Mouse (Mus musculus): ENCODE data around the gene Abl1. TPM values are rescaled to one million over a fixed set of nuclear protein-coding genes. Genes with fewer than 3 reads are reported as not detected.

Gene Abl1
- polyA plus RNA-seq, 1 experiment from 2014 or later: 20.9 TPM

DNA sequence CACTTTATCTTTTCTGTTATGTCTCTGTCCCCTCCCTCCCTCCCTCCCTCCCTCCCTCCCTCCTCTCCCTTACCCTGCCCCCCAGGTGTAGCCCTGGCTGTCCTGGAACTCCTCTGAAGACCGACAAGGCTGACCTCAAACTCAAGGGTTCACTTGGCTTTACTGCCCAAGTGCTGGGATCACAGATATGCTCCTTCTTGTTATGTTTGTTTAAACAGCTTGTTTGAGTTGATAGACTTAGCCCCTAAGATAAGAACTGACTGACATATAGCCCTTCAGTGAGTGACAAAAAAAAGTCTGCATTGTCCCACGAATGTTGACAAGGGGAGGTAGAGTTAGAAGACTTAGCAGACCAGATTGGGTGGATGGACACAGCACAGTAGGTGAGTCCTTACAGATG is 18.4 kb downstream of the Abl1 start:
- no peaks in the 10 kb centered on the region for H3K27me3 ChIP-seq (ENCODE audit: control insufficient read depth, insufficient read depth, low read length)
- DNase-seq (ENCODE audit: low spot score) (no peak), ATAC-seq (ENCODE audit: low FRiP score) (no peak)
- no peaks in the 10 kb centered on the region for H3K4me1 ChIP-seq (replicated peaks; ENCODE audit: control insufficient read depth, insufficient read depth, low read length)
- WGBS: 83% methylated on average over 2 of the region's 2 CpGs
- no peak overlapping the region for H3K4me3 ChIP-seq (replicated peaks; ENCODE audit: low read length)
- H3K36me3 ChIP-seq (replicated peaks; ENCODE audit: control insufficient read depth, insufficient read depth): no peaks in the 10 kb centered on the region
- H3K27ac ChIP-seq: no peak overlapping the region
- H3K9ac ChIP-seq: no peak overlapping the region
- no peaks in the 10 kb centered on the region for H3K9me3 ChIP-seq (ENCODE audit: control insufficient read depth, low read length)
- H3K4me2 ChIP-seq (replicated peaks): no peak overlapping the region

DNA sequence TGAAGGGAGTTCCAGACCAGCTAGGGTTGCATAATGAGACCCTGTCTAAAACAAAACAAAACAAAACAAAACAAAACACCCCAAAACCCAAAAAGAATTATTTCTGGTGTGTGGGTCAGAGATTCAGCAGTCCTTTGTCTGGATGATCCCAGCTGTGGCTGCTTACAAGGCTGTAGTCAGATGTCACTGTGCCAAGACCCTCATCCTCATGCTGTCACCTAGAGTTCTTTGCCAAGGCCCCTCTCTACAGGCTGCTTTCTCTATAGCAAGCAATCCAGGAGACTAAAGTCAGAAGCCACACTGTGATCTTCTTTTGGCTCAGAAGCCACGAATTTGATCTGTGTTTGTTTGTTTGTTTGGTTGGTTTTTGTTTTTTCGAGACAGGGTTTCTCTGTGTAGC is 24.5 kb downstream of the Abl1 start:
- no peaks in the 10 kb centered on the region for H3K4me1 ChIP-seq (replicated peaks; ENCODE audit: control insufficient read depth, insufficient read depth, low read length)
- H3K9ac ChIP-seq: no peak overlapping the region
- no peaks in the 10 kb centered on the region for H3K9me3 ChIP-seq (ENCODE audit: control insufficient read depth, low read length)
- no peaks in the 10 kb centered on the region for H3K27me3 ChIP-seq (ENCODE audit: control insufficient read depth, insufficient read depth, low read length)
- H3K4me2 ChIP-seq (replicated peaks): no peak overlapping the region
- H3K4me3 ChIP-seq (replicated peaks; ENCODE audit: low read length): no peak overlapping the region
- no peak overlapping the region for H3K27ac ChIP-seq
- WGBS: 88% methylated on average over 2 of the region's 2 CpGs
- ATAC-seq (ENCODE audit: low FRiP score) (no peak), DNase-seq (ENCODE audit: low spot score) (no peak)
- H3K36me3 ChIP-seq (replicated peaks; ENCODE audit: control insufficient read depth, insufficient read depth): no peaks in the 10 kb centered on the region

DNA sequence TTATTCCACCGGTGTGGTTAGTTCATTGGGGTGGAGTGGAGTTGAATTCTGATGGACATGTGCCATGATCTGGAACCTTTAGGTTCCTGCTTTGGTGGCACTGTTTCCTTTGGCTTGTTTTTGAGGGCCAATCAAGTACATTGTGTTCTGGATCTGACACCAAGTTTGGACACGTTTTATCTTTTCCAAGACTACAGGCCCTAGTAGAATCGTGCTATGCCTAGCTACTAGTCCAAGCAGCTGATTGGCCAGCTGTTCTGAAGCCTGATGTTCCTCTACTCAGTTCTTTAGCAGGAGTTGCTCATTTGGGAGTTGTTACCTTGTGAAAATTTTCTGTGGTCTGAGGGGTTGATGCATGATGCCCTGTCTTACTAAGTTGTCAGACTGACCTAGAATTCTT is 25.6 kb downstream of the Abl1 start:
- Histone ChIP-seq H3K27ac (no peak overlapping the region), H3K36me3 (replicated peaks; ENCODE audit: control insufficient read depth, insufficient read depth) (no peaks in the 10 kb centered on the region), H3K4me3 (replicated peaks; ENCODE audit: low read length) (no peak overlapping the region), H3K9me3 (ENCODE audit: control insufficient read depth, low read length) (no peaks in the 10 kb centered on the region), H3K4me1 (replicated peaks; ENCODE audit: control insufficient read depth, insufficient read depth, low read length) (no peaks in the 10 kb centered on the region), H3K4me2 (replicated peaks) (no peak overlapping the region), H3K27me3 (ENCODE audit: control insufficient read depth, insufficient read depth, low read length) (no peaks in the 10 kb centered on the region), H3K9ac (no peak overlapping the region)
- WGBS: 96% methylated on average over 3 of the region's 3 CpGs
- no peak for DNase-seq (ENCODE audit: low spot score)
- ATAC-seq (ENCODE audit: low FRiP score): no peak

DNA sequence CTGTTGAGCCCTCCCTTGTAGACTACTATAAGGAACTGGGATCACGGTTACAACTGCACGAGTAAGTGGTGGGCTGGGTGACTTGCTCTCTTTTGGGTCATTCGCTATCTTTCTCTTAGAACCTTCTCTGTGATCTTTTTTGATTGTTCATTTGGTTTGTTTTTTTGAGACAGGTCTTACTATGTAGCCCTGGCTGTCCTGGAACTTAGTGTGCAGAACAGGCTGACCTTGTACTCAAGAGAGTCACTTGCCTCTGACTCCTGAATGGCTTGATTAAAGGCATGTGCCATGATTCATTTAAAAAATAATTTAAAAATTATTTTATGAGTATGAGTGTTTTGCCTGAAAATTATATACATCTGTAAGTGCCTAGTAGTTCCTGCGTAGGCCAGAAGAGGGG is 26.6 kb downstream of the Abl1 start:
- DNase-seq (ENCODE audit: low spot score): no peak
- 95% methylated on average over 4 of the region's 4 CpGs for WGBS

DNA sequence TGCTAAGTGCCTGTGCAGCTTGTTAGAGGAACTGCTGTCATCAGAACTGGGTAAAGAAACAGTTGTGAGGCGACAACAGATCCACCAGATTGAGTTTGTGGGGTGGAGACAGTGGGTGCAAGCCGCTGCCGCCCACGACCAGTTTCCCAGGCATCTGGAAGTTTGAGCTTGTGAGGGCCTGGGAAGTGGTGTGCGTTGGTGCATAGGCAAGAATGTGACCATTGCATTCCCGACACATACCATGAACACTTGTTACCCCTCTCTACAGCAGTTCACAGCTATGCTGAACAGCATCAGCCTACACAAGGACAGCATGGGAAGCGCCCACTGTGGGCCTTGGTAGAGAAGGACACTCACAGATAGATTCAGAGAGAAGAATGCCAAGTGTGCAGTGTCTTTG is 27.8 kb downstream of the Abl1 start:
- H3K4me1 ChIP-seq (replicated peaks; ENCODE audit: control insufficient read depth, insufficient read depth, low read length): no peaks in the 10 kb centered on the region
- 87% methylated on average over 7 of the region's 7 CpGs for WGBS
- no peak for ATAC-seq (ENCODE audit: low FRiP score)

More for the DNA sequence above, 26.6 kb downstream of the Abl1 start:
- no peaks in the 10 kb centered on the region for H3K27me3 ChIP-seq (ENCODE audit: control insufficient read depth, insufficient read depth, low read length)
- no peaks in the 10 kb centered on the region for H3K9me3 ChIP-seq (ENCODE audit: control insufficient read depth, low read length)
- H3K36me3 ChIP-seq (replicated peaks; ENCODE audit: control insufficient read depth, insufficient read depth): no peaks in the 10 kb centered on the region
- no peaks in the 10 kb centered on the region for H3K4me1 ChIP-seq (replicated peaks; ENCODE audit: control insufficient read depth, insufficient read depth, low read length)
- H3K4me2 ChIP-seq (replicated peaks): no peak overlapping the region
- ATAC-seq (ENCODE audit: low FRiP score): no peak
- no peak overlapping the region for H3K4me3 ChIP-seq (replicated peaks; ENCODE audit: low read length)
- no peak overlapping the region for H3K27ac ChIP-seq
- H3K9ac ChIP-seq: no peak overlapping the region

DNA sequence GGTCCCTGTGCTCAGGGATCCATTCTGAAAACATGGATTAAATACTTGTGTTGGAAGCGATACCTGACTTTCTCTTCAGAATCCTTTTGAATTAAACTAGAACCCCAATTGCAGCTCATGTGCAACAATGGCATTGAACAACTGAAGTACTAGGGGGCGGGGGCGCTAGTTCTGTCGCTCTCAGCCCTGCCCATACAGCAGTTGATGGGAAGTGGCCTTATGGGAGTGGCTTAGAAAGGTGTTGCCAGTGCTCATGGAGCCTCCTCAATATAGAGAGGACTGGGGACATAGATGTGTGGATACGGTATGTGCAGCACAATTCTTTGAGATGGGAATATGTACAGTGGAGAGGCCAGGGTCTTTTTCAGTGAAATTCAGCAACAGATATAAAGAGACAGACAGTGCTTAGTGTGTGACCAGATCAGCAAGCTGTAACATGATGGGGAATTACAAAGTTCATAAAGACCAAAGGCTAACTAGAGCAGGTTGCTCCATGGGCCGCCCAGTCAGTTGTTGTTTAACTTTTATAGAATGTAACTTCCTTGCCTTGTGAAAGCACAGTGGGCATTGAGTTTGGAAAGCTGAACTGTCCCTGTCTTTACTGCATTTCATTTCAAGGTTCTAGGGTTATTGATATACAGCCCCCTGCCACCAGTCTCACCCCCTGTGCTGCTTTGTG is 31.2 kb downstream of the Abl1 start:
- H3K4me3 ChIP-seq (replicated peaks; ENCODE audit: low read length): no peak overlapping the region

More for the DNA sequence above, 27.8 kb downstream of the Abl1 start:
- Histone ChIP-seq H3K36me3 (replicated peaks; ENCODE audit: control insufficient read depth, insufficient read depth) (no peaks in the 10 kb centered on the region), H3K9ac (no peak overlapping the region), H3K4me3 (replicated peaks; ENCODE audit: low read length) (no peak overlapping the region), H3K27ac (no peak overlapping the region), H3K27me3 (ENCODE audit: control insufficient read depth, insufficient read depth, low read length) (no peaks in the 10 kb centered on the region), H3K9me3 (ENCODE audit: control insufficient read depth, low read length) (no peaks in the 10 kb centered on the region), H3K4me2 (replicated peaks) (no peak overlapping the region)
- no peak for DNase-seq (ENCODE audit: low spot score)

DNA sequence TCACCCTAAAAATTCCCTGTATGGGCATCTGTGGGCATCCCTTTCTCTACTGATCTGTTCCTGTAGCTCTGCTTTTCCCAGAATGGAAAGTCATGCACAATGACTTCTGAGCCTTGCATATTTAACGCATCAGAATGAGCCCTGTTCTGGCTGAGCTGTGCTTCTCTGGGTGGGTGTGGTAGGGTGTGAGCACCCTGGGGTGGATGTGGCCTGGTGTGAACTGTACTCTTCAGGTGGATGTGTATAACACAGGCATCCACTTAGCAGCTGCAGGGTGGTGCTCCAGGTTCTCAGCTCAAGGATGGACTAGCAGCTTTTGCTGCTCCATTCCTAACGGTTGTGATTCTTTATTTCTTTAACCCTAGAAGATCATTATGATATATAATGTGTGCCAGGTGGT is 31.8 kb downstream of the Abl1 start:
- ATAC-seq (ENCODE audit: low FRiP score) (no peak), DNase-seq (ENCODE audit: low spot score) (no peak)
- Histone ChIP-seq H3K4me3 (replicated peaks; ENCODE audit: low read length) (no peak overlapping the region), H3K27me3 (ENCODE audit: control insufficient read depth, insufficient read depth, low read length) (no peaks in the 10 kb centered on the region), H3K9ac (no peak overlapping the region), H3K36me3 (replicated peaks; ENCODE audit: control insufficient read depth, insufficient read depth) (no peaks in the 10 kb centered on the region), H3K4me1 (replicated peaks; ENCODE audit: control insufficient read depth, insufficient read depth, low read length) (no peaks in the 10 kb centered on the region), H3K4me2 (replicated peaks) (no peak overlapping the region), H3K27ac (no peak overlapping the region), H3K9me3 (ENCODE audit: control insufficient read depth, low read length) (no peaks in the 10 kb centered on the region)
- 70% methylated on average over 2 of the region's 2 CpGs for WGBS

More for the DNA sequence above, 31.2 kb downstream of the Abl1 start:
- Histone ChIP-seq H3K36me3 (replicated peaks; ENCODE audit: control insufficient read depth, insufficient read depth) (no peaks in the 10 kb centered on the region), H3K4me2 (replicated peaks) (no peak overlapping the region), H3K27me3 (ENCODE audit: control insufficient read depth, insufficient read depth, low read length) (no peaks in the 10 kb centered on the region), H3K9me3 (ENCODE audit: control insufficient read depth, low read length) (no peaks in the 10 kb centered on the region), H3K27ac (no peak overlapping the region), H3K4me1 (replicated peaks; ENCODE audit: control insufficient read depth, insufficient read depth, low read length) (no peaks in the 10 kb centered on the region), H3K9ac (no peak overlapping the region)
- DNase-seq (ENCODE audit: low spot score) (no peak), ATAC-seq (ENCODE audit: low FRiP score) (no peak)
- 81% methylated on average over 6 of the region's 6 CpGs for WGBS

DNA sequence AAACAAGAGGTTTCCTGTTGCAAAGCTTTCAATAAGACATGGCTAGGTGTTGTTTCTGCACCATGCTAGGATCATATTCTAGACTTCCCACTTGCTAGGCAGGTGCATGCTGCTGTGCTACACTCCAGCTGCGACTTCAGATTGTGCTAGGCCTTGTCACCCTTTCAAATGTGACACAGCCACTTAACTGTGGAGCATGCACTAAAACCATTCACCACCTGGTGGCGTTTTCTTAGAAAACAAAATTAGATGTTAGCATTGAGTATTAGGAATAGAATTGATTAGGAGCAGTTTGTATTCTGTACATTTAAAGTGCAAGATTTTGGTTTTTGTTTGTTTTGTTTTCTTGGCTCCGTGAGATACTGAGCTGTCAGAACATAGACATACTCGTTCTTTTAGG is 32.6 kb downstream of the Abl1 start:
- ATAC-seq (ENCODE audit: low FRiP score) (no peak), DNase-seq (ENCODE audit: low spot score) (no peak)
- H3K4me1 ChIP-seq (replicated peaks; ENCODE audit: control insufficient read depth, insufficient read depth, low read length): no peaks in the 10 kb centered on the region
- no peaks in the 10 kb centered on the region for H3K36me3 ChIP-seq (replicated peaks; ENCODE audit: control insufficient read depth, insufficient read depth)
- no peaks in the 10 kb centered on the region for H3K27me3 ChIP-seq (ENCODE audit: control insufficient read depth, insufficient read depth, low read length)
- no peaks in the 10 kb centered on the region for H3K9me3 ChIP-seq (ENCODE audit: control insufficient read depth, low read length)
- H3K4me3 ChIP-seq (replicated peaks; ENCODE audit: low read length): no peak overlapping the region
- 65% methylated on average over 4 of the region's 4 CpGs for WGBS
- no peak overlapping the region for H3K27ac ChIP-seq
- H3K9ac ChIP-seq: no peak overlapping the region
- no peak overlapping the region for H3K4me2 ChIP-seq (replicated peaks)

DNA sequence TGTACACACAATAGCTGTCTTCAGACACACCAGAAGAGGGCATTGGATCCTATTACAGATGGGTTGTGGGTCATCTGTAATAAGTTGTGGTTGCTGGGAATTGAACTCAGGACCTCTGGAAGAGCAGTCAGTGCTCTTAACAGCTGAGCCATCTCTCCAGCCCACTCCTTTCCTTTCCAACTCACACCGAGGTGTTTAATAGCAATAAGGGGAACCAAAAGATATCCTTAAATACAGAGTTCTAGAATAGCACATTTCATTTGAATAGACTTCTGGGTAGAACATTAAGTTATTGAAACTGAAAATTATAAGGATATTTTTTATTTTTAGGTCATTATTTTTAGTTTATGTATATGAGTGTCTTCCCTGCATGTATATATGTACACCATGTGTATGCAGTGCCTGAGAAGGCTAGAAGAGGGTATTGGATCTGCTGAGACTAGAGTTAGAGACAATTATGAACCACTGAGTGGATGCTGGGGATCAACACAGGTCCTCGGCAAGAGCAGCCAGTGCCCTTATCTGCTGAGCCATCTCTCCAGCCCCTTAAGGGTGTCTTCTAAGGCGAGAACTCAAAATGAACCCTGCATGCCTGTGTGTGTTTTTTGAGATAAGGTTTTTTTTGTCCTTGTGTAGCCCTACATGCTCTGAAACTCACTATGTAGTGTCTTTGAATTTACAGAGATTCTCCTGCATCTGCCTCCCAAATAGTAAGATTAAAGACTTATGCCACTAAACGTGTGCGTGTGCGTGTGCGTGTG is 36.7 kb downstream of the Abl1 start:
- Histone ChIP-seq H3K9me3 (ENCODE audit: control insufficient read depth, low read length) (no peaks in the 10 kb centered on the region), H3K4me2 (replicated peaks) (no peak overlapping the region), H3K27me3 (ENCODE audit: control insufficient read depth, insufficient read depth, low read length) (no peaks in the 10 kb centered on the region), H3K27ac (no peak overlapping the region), H3K4me3 (replicated peaks; ENCODE audit: low read length) (no peak overlapping the region), H3K4me1 (replicated peaks; ENCODE audit: control insufficient read depth, insufficient read depth, low read length) (0 out of 2 replicates have a peak, but pooled peaks cover 4% of the 10 kb centered on the region), H3K36me3 (replicated peaks; ENCODE audit: control insufficient read depth, insufficient read depth) (no peaks in the 10 kb centered on the region), H3K9ac (no peak overlapping the region)
- DNase-seq (ENCODE audit: low spot score): no peak
- WGBS: 95% methylated on average over 7 of the region's 7 CpGs
- ATAC-seq (ENCODE audit: low FRiP score): no peak

Measured in hindbrain, embryonic 14.5 days (tissue).